Mouse (Mus musculus) G1E (cell line): ENCODE measurements around the gene Cxcr5.

Experiments used
- CTCF ChIP-seq: IDR thresholded peaks from 2 replicates; pipeline ENCODE4 v1.5.1; 2012; ENCODE audit warnings: low read depth, low read length, inconsistent platforms, mixed read lengths
- GATA1 ChIP-seq: IDR thresholded peaks from 2 replicates; pipeline ENCODE4 v1.6.1; 2012; ENCODE audit warnings: borderline replicate concordance, low read length, inconsistent platforms, mixed read lengths

GRCm38 (mm10) chr9:44474327-44474726, 87.3 kb downstream of the Cxcr5 start:
- TF ChIP-seq CTCF (no peak), GATA1 (no peak)
